Mouse (Mus musculus): ENCODE data around the gene Rp2.
A peak's percentile ranks its signal among the peaks of the same experiment; 100 is the strongest.
"Not testable (repeated sequence)": the region's sequence is repeated elsewhere in the genome, so short reads cannot be mapped to it uniquely, and the experiment has no call there.

Rp2 gene

GRCm38 (mm10) chrX:20364391-20365365 lies at the start of gene Rp2:
Gene Rp2, plus strand, starts transcription at chrX:20364481.
- DNase-seq (ENCODE audit: low read depth, low spot score) = peak; percentile 78

- no peak for DNase-seq (ENCODE audit: low read depth, low spot score)
These were observed 31.5 kb upstream of the Rp2 start for GRCm38 (mm10) chrX:20332756-20333155.

GRCm38 (mm10) chrX:20335722-20336121 lies 28.6 kb upstream of the Rp2 start:
- peak; percentile 2 for DNase-seq (ENCODE audit: low read depth, low spot score)

GRCm38 (mm10) chrX:20344980-20345379 lies 19.3 kb upstream of the Rp2 start:
- no peak for DNase-seq (ENCODE audit: low read depth, low spot score)

GRCm38 (mm10) chrX:20346355-20346754 lies 17.9 kb upstream of the Rp2 start:
- DNase-seq (ENCODE audit: low read depth, low spot score) = no peak

GRCm38 (mm10) chrX:20350241-20350640 lies 14.0 kb upstream of the Rp2 start:
- not testable (repeated sequence) for DNase-seq (ENCODE audit: low read depth, low spot score)

GRCm38 (mm10) chrX:20355283-20355682 lies 9.0 kb upstream of the Rp2 start:
- no peak for DNase-seq (ENCODE audit: low read depth, low spot score)

- no peak for DNase-seq (ENCODE audit: low read depth, low spot score)
These were observed 8.0 kb upstream of the Rp2 start for GRCm38 (mm10) chrX:20356309-20356708.

GRCm38 (mm10) chrX:20366036-20366435 lies 1.8 kb downstream of the Rp2 start:
- no peak for DNase-seq (ENCODE audit: low read depth, low spot score)

GRCm38 (mm10) chrX:20379347-20380014 lies 15.2 kb downstream of the Rp2 start:
- no peak for DNase-seq (ENCODE audit: low read depth, low spot score)

GRCm38 (mm10) chrX:20382260-20382659 lies 18.0 kb downstream of the Rp2 start:
- no peak for DNase-seq (ENCODE audit: low read depth, low spot score)

GRCm38 (mm10) chrX:20387006-20387405 lies 22.7 kb downstream of the Rp2 start:
- no peak for DNase-seq (ENCODE audit: low read depth, low spot score)

- not testable (repeated sequence) for DNase-seq (ENCODE audit: low read depth, low spot score)
These were observed 27.7 kb downstream of the Rp2 start for GRCm38 (mm10) chrX:20391964-20392363.

GRCm38 (mm10) chrX:20392942-20393341 lies 28.7 kb downstream of the Rp2 start:
- DNase-seq (ENCODE audit: low read depth, low spot score) = no peak

- no peak for DNase-seq (ENCODE audit: low read depth, low spot score)
These were observed 39.8 kb downstream of the Rp2 start for GRCm38 (mm10) chrX:20404068-20404467.

GRCm38 (mm10) chrX:20406909-20407308 lies 42.6 kb downstream of the Rp2 start:
- no peak for DNase-seq (ENCODE audit: low read depth, low spot score)

GRCm38 (mm10) chrX:20407676-20408075 lies 43.4 kb downstream of the Rp2 start:
- DNase-seq (ENCODE audit: low read depth, low spot score) = no peak

GRCm38 (mm10) chrX:20411382-20411781 lies 47.1 kb downstream of the Rp2 start:
- no peak for DNase-seq (ENCODE audit: low read depth, low spot score)

- DNase-seq (ENCODE audit: low read depth, low spot score) = no peak
These were observed 47.9 kb downstream of the Rp2 start for GRCm38 (mm10) chrX:20412221-20412620.

- DNase-seq (ENCODE audit: low read depth, low spot score) = no peak
These were observed 50.8 kb downstream of the Rp2 start for GRCm38 (mm10) chrX:20414885-20415622.

- DNase-seq (ENCODE audit: low read depth, low spot score) = no peak
These were observed 54.2 kb downstream of the Rp2 start for GRCm38 (mm10) chrX:20418461-20418860.

GRCm38 (mm10) chrX:20419536-20419935 lies 55.3 kb downstream of the Rp2 start:
- no peak for DNase-seq (ENCODE audit: low read depth, low spot score)
